Mouse (Mus musculus) liver, postnatal 0 days (tissue): ENCODE data around the gene Hectd1. TPM values are rescaled to one million over a fixed set of nuclear protein-coding genes. Genes with fewer than 3 reads are reported as not detected.
A peak's percentile ranks its signal among the peaks of the same experiment; 100 is the strongest.

ENCODE experiments used
- ATAC-seq: fragments of 200-750 bp; cut with Nextera tagmentation; 2 replicates; pipeline ENCODE4 v1.8.0; 2017; ENCODE audit warnings: mild to moderate bottlenecking, moderate library complexity
- DNase-seq: peaks from one replicate; pipeline ENCODE4 v3.0.0-alpha.2; 2016
- H3K27ac ChIP-seq: fragments of 300-500 bp; sonication (generic); 2 replicates; pipeline ENCODE4 v1.5.1; 2014; ENCODE audit warnings: antibody characterized with exemption, moderate library complexity, mild to moderate bottlenecking, low read depth
- H3K27me3 ChIP-seq: fragments of 300-500 bp; sonication (generic); 2 replicates; pipeline ENCODE4 v1.6.1; 2014; ENCODE audit warnings: low read length, control low read depth, mixed read lengths; ENCODE audit not compliant: insufficient read depth
- H3K36me3 ChIP-seq: fragments of 300-500 bp; sonication (generic); replicated peaks from 2 replicates; pipeline ENCODE4 v1.6.1; 2014; ENCODE audit warnings: mild to moderate bottlenecking, control low read depth, low read length, moderate library complexity, mixed read lengths; ENCODE audit not compliant: insufficient read depth
- H3K4me1 ChIP-seq: fragments of 300-500 bp; sonication (generic); 2 replicates; pipeline ENCODE4 v1.6.1; 2014; ENCODE audit warnings: antibody characterized with exemption, mild to moderate bottlenecking, control low read depth; ENCODE audit not compliant: insufficient read depth
- H3K4me2 ChIP-seq: fragments of 300-500 bp; sonication (generic); 2 replicates; pipeline ENCODE4 v1.6.1; 2014; ENCODE audit warnings: low read depth, mild to moderate bottlenecking, low read length, moderate library complexity, mixed read lengths
- H3K4me3 ChIP-seq: fragments of 300-500 bp; sonication (generic); 2 replicates; pipeline ENCODE4 v1.5.1; 2014; ENCODE audit warnings: low read depth, low read length
- H3K9ac ChIP-seq: fragments of 300-500 bp; sonication (generic); replicated peaks from 2 replicates; pipeline ENCODE4 v1.6.1; 2014; ENCODE audit warnings: mild to moderate bottlenecking, moderate library complexity
- H3K9me3 ChIP-seq: fragments of 300-500 bp; sonication (generic); 2 replicates; pipeline ENCODE4 v1.6.1; 2016; ENCODE audit warnings: mild to moderate bottlenecking, control low read depth, low read length, mixed read lengths
- CTCF ChIP-seq: sonication (generic); IDR thresholded peaks from 2 replicates; pipeline ENCODE4 v1.5.1; 2016; ENCODE audit warnings: antibody characterized with exemption, low read depth
- EP300 ChIP-seq: IDR thresholded peaks from 2 replicates; pipeline ENCODE4 v1.6.1; 2016; ENCODE audit warnings: antibody characterized with exemption, low read depth, mild to moderate bottlenecking
- WGBS: fragments of 180-500 bp; shearing (Covaris S2); extraction: QIAGEN DNeasy Blood & Tissue Kit; methylation state at CpG from one replicate; pipeline ENCODE4 v1.1.7; 2014; ENCODE audit not compliant: insufficient replicate concordance; 5-methylcytosine and 5-hydroxymethylcytosine counted together
- polyA plus RNA-seq: library from polyadenylated mRNA; unstranded; fragments of >200 nt; fragmentation: Nextera tagmentation; extraction: Ambion mirVana; gene quantifications from 2 replicates; pipeline ENCODE4 v1.2.1, GENCODE M21; 2015

Hectd1 gene
- polyA plus RNA-seq, 1 experiment from 2014 or later = 20.6 TPM

DNA sequence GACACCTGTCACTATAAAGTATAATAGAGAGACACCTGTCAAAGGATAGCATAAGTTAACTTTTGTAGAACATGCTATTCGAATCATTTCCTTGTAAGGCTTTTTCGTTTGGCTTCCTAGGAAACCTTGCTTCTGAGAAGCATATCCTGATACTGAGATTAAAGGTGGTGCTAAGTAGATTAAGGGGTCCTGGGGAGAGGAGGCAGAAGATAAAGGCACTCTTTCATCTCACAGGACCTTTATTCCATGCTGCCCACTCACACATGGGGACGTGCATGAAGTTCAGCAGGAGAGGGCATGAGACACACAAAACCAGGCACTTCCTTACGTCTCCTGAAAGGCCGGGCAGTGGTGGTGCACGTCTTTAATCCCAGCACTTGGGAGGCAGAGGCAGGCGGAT lies 26.1 kb upstream of the Hectd1 start:
- no peaks in the 10 kb centered on the region for H3K9me3 ChIP-seq
- H3K36me3 ChIP-seq = no peaks in the 10 kb centered on the region
- no peak overlapping the region for H3K4me3 ChIP-seq
- no peaks in the 10 kb centered on the region for H3K27me3 ChIP-seq
- TF ChIP-seq CTCF (no peak), EP300 (peak; percentile 91)
- ATAC-seq (peak; percentile 40), DNase-seq (no peak)
- H3K4me1 ChIP-seq = peaks cover 6% of the 10 kb centered on the region
- H3K27ac ChIP-seq = 0 out of 2 replicates have a peak overlapping the region, but pooled peaks have one; percentile 48
- WGBS = 49% methylated on average over 7 of the region's 7 CpGs
- no peak overlapping the region for H3K4me2 ChIP-seq
- H3K9ac ChIP-seq = no peak overlapping the region

DNA sequence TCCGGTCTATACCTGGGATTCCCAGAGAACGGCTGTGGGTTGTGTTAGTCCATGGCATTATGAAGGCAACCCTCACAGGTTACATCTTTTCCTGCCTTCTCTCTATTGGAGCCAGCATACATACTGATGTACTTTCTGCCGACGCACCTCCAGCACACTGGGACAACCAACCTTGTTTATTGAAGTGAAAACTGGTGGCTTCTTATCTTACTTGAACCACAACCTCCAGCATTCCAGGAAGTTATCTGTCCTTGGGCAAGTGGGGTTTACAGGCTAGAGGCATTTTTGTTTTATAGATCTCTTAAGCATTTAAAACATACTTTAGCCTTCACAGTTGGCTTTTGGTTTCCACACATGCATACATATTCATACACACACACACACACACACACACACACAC lies 22.3 kb upstream of the Hectd1 start:
- H3K27ac ChIP-seq = peak overlapping the region; percentile 80
- peaks cover 21% of the 10 kb centered on the region for H3K4me1 ChIP-seq
- peak overlapping the region; percentile 30 for H3K4me3 ChIP-seq
- H3K27me3 ChIP-seq = no peaks in the 10 kb centered on the region
- TF ChIP-seq EP300 = peak; percentile 94
- no peak for TF ChIP-seq CTCF
- H3K36me3 ChIP-seq = no peaks in the 10 kb centered on the region
- peak overlapping the region; percentile 2; the same call in 1 of the 2 replicates for H3K9ac ChIP-seq
- peak overlapping the region; percentile 39 for H3K4me2 ChIP-seq
- peak; percentile 86 for ATAC-seq
- 41% methylated on average over 4 of the region's 4 CpGs for WGBS
- H3K9me3 ChIP-seq = no peaks in the 10 kb centered on the region
- no peak for DNase-seq

DNA sequence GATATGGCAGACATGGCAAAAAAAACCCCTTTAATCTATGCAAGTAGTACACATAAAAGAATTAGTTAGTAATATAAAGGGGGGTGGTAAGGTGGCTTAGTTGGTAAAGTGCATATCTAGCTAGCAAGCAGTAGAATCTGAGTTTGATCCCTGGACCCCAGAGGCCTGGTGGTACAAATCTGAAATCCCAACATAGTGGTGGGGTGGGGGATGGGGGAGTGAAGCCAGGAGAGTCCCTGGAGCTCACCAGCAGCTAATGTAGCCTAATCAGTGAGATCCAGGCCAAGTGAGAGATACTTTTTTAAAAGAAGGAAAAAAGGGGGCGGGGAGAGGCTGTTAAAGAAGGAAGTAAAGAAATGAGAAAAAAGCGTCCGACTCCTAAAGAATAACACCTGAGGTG lies 21.8 kb upstream of the Hectd1 start:
- Histone ChIP-seq H3K36me3 (no peaks in the 10 kb centered on the region), H3K4me2 (peak overlapping the region; percentile 39), H3K27ac (peak overlapping the region; percentile 80), H3K9ac (peak overlapping the region; percentile 2; the same call in 1 of the 2 replicates), H3K4me3 (peak overlapping the region; percentile 30), H3K27me3 (no peaks in the 10 kb centered on the region), H3K4me1 (peaks cover 21% of the 10 kb centered on the region), H3K9me3 (no peaks in the 10 kb centered on the region)
- no peak for DNase-seq
- 44% methylated on average over 3 of the region's 3 CpGs for WGBS
- TF ChIP-seq EP300 = no peak
- TF ChIP-seq CTCF = no peak
- ATAC-seq = peak; percentile 67

DNA sequence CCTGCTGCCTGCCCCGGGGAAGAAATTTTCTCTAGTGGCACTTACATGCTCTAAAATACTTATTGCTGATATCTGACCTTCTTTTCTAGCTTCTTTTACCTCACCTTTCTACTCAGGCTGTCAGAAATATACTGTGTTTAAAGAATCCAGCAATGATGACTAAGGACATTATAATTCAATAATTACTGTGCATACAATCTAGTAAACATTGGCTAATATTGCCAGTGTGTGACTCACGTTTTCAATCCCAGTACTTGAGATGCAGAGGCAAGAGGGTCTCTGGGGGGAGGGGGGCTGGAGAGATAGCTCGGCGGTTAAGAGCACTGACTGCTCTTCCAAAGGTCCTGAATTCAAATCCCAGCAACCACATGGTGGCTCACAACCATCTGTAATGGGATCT lies 21.0 kb upstream of the Hectd1 start:
- H3K4me2 ChIP-seq = peak overlapping the region; percentile 51
- H3K9me3 ChIP-seq = no peaks in the 10 kb centered on the region
- H3K9ac ChIP-seq = no peak overlapping the region
- H3K36me3 ChIP-seq = no peaks in the 10 kb centered on the region
- peaks cover 24% of the 10 kb centered on the region for H3K4me1 ChIP-seq
- peak overlapping the region; percentile 6; the same call in 1 of the 2 replicates for H3K4me3 ChIP-seq
- TF ChIP-seq CTCF (no peak), EP300 (no peak)
- DNase-seq (no peak), ATAC-seq (no peak)
- peak overlapping the region; percentile 84 for H3K27ac ChIP-seq
- 64% methylated on average over 4 of the region's 4 CpGs for WGBS
- H3K27me3 ChIP-seq = no peaks in the 10 kb centered on the region

DNA sequence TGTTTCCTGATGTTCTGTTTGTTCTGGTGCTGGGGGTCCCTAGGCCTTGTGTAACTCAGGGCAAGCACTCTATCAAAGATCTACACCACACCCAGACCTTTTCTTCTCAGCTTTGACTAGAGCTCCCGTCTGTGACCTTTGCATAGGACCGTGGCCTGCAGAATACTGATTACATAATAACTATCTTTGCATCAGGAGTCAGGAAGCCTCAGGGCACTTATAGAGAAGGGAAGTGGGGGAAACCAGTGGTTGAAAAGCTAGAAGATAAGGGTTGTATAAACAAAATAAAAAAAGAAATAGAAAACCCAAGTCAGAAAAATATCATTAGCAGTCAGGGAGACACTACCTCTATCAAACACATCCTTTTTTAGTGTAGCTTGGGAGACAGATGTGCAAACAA lies 20.6 kb upstream of the Hectd1 start:
- peaks cover 26% of the 10 kb centered on the region for H3K4me1 ChIP-seq
- H3K4me2 ChIP-seq = peak overlapping the region; percentile 51
- DNase-seq = no peak
- no peaks in the 10 kb centered on the region for H3K27me3 ChIP-seq
- H3K27ac ChIP-seq = peak overlapping the region; percentile 84
- H3K9me3 ChIP-seq = no peaks in the 10 kb centered on the region
- H3K4me3 ChIP-seq = peak overlapping the region; percentile 6; the same call in 1 of the 2 replicates
- TF ChIP-seq CTCF (no peak), EP300 (peak; percentile 74)
- WGBS = 4% methylated on average over 2 of the region's 2 CpGs
- no peaks in the 10 kb centered on the region for H3K36me3 ChIP-seq
- no peak for ATAC-seq
- H3K9ac ChIP-seq = no peak overlapping the region

DNA sequence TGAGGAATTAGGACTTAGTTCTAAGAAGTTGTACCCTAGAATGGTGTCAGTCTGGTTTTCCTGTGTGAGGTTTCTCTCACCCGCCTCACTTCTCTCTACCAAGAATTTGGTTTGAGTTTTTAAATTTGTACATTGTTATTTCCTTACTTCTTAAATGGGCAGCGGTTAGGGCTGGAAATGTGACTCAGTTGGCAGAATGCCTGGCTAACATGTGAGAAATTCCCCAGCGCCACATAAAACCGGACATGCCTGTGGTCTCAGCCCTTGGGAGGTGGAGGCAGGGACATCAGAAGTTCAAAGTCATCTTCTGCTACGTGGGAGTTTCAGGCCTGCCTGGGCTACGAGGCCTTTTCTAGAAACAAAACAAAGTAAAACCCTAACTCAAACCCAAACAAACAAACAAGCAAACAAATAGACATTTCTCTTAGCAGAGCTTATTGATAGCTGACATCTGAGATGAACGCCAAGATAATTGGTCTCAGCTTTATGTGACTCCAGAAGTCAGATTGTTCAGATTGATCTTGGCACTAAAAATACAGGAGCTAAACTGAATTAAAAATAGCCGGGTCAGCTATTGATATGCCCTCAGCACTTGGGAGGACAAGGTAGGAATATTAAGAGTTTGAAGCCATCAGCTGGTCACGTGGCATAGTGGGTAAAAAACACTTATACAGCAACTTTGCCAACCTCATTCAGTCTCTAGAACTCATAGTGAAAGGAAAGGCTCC lies 18.8 kb upstream of the Hectd1 start:
- Histone ChIP-seq H3K9ac (no peak overlapping the region), H3K4me3 (no peak overlapping the region), H3K4me2 (no peak overlapping the region), H3K27ac (no peak overlapping the region), H3K4me1 (peaks cover 38% of the 10 kb centered on the region), H3K36me3 (no peaks in the 10 kb centered on the region), H3K27me3 (no peaks in the 10 kb centered on the region), H3K9me3 (no peaks in the 10 kb centered on the region)
- 77% methylated on average over 9 of the region's 9 CpGs for WGBS
- no peak for TF ChIP-seq EP300
- no peak for TF ChIP-seq CTCF
- no peak for ATAC-seq
- no peak for DNase-seq
